Mouse (Mus musculus): ENCODE results near the gene Plppr1.

- TF ChIP-seq CTCF (IDR thresholded peaks at IDR 0.05; ENCODE audit: control insufficient read depth, insufficient read depth, low read length) (no peak), POLR2A (IDR thresholded peaks at IDR 0.05; ENCODE audit: borderline replicate concordance, control insufficient read depth, low read depth, low read length) (no peak)
Measured at GRCm38 (mm10) chr4:49212616-49213544, 153.8 kb downstream of the Plppr1 start.

Measured in bone marrow, adult 2 months (tissue).